In genomic region chr9:106405275-106405674, GRCm38 (mm10) we compare ENCODE assay signal across 8 mouse cellular contexts. TPM values are rescaled to one million over a fixed set of nuclear protein-coding genes. Genes with fewer than 3 reads are reported as not detected.
DNase-seq lines count a peak whose midpoint lies in the region; ATAC-seq and TF ChIP-seq lines count a peak whose summit lies in the region.

No protein-coding gene starts in this region.

- no peaks in the 10 kb centered on the region for H3K27me3 ChIP-seq in hindbrain, embryonic 16.5 days (replicated peaks; ENCODE audit: control insufficient read depth, insufficient read depth, low read length)
- H3K27me3 ChIP-seq in hindbrain, embryonic 14.5 days (ENCODE audit: control insufficient read depth, insufficient read depth, low read length): no peaks in the 10 kb centered on the region
- H3K27me3 ChIP-seq in lung, embryonic 16.5 days (ENCODE audit: control insufficient read depth, insufficient read depth, low read depth, low read length): no peaks in the 10 kb centered on the region

- no peak overlapping the region for H3K27ac ChIP-seq in hindbrain, embryonic 16.5 days (ENCODE audit: low read depth, low read length)
- no peak overlapping the region for H3K27ac ChIP-seq in hindbrain, embryonic 14.5 days
- peak overlapping the region; percentile 84 for H3K27ac ChIP-seq in gastrocnemius, adult 2 months
- peak overlapping the region; percentile 55; the same call in 1 of the 2 replicates for H3K27ac ChIP-seq in lung, embryonic 16.5 days (ENCODE audit: low read length)

- H3K4me2 ChIP-seq in hindbrain, embryonic 16.5 days (ENCODE audit: low read length): no peak overlapping the region
- no peak overlapping the region for H3K4me2 ChIP-seq in hindbrain, embryonic 14.5 days (replicated peaks)
- H3K4me2 ChIP-seq in lung, embryonic 16.5 days (ENCODE audit: low read depth, low read length): no peak overlapping the region

- TF ChIP-seq CTCF in gastrocnemius, adult 2 months (IDR thresholded peaks at IDR 0.05): no peak

- 36% methylated on average over 6 of the region's 6 CpGs for WGBS in hindbrain, embryonic 16.5 days
- WGBS in hindbrain, embryonic 14.5 days: 33% methylated on average over 6 of the region's 6 CpGs
- 16% methylated on average over 6 of the region's 6 CpGs for WGBS in lung, embryonic 16.5 days

- ATAC-seq in hindbrain, embryonic 16.5 days: 0 out of 2 replicates have a peak, but pooled peaks have one; percentile 44
- no peak for ATAC-seq in hindbrain, embryonic 14.5 days (ENCODE audit: low FRiP score)
- peak; percentile 81 for ATAC-seq in lung, embryonic 16.5 days (ENCODE audit: low read depth)

- H3K4me3 ChIP-seq in hindbrain, embryonic 16.5 days (ENCODE audit: low read length): no peak overlapping the region
- H3K4me3 ChIP-seq in hindbrain, embryonic 14.5 days (replicated peaks; ENCODE audit: low read length): no peak overlapping the region
- peak overlapping the region; percentile 17; the same call in 1 of the 2 replicates for H3K4me3 ChIP-seq in gastrocnemius, adult 2 months
- no peak overlapping the region for H3K4me3 ChIP-seq in lung, embryonic 16.5 days (ENCODE audit: low read length)

- DNase-seq in hindbrain, embryonic 14.5 days (ENCODE audit: low spot score): no peak
- DNase-seq in gastrocnemius, adult 2 months: peak; percentile 92
- DNase-seq in heart, postnatal 36 days: peak; percentile 57 to 72
- no peak for DNase-seq in frontal cortex, adult 2 months (ENCODE audit: extremely low spot score in 1 of 2, low spot score in 1 of 2)
- DNase-seq in thymus, adult 18-20 months: no peak
- DNase-seq in urinary bladder, postnatal 4 days (ENCODE audit: low spot score in 2 of 2): no peak

- H3K36me3 ChIP-seq in hindbrain, embryonic 16.5 days (ENCODE audit: control insufficient read depth, insufficient read depth, low read length): no peaks in the 10 kb centered on the region
- no peaks in the 10 kb centered on the region for H3K36me3 ChIP-seq in hindbrain, embryonic 14.5 days (replicated peaks; ENCODE audit: control insufficient read depth, insufficient read depth)
- no peaks in the 10 kb centered on the region for H3K36me3 ChIP-seq in lung, embryonic 16.5 days (ENCODE audit: control insufficient read depth, insufficient read depth, low read length)

- intact Hi-C loops in gastrocnemius, adult 2 months (cut with DNase I): no loop called here
- intact Hi-C loops in heart, postnatal 36 days (cut with DNase I): loop anchor here (2.0 kb wide), 1 partner anchor 18 kb away; no protein-coding TSS in a partner anchor

- no peaks in the 10 kb centered on the region for H3K9me3 ChIP-seq in hindbrain, embryonic 16.5 days (ENCODE audit: control insufficient read depth, low read length)
- H3K9me3 ChIP-seq in hindbrain, embryonic 14.5 days (ENCODE audit: control insufficient read depth, low read length): no peaks in the 10 kb centered on the region
- H3K9me3 ChIP-seq in lung, embryonic 16.5 days (ENCODE audit: control insufficient read depth, low read length): no peaks in the 10 kb centered on the region

- no peaks in the 10 kb centered on the region for H3K4me1 ChIP-seq in hindbrain, embryonic 16.5 days (ENCODE audit: control insufficient read depth, insufficient read depth, low read depth, low read length)
- H3K4me1 ChIP-seq in hindbrain, embryonic 14.5 days (replicated peaks; ENCODE audit: control insufficient read depth, insufficient read depth, low read length): 0 out of 2 replicates have a peak, but pooled peaks cover 2% of the 10 kb centered on the region
- peaks cover 23% of the 10 kb centered on the region for H3K4me1 ChIP-seq in lung, embryonic 16.5 days (replicated peaks; ENCODE audit: control insufficient read depth, insufficient read depth, low read length)

- no peak overlapping the region for H3K9ac ChIP-seq in hindbrain, embryonic 16.5 days (ENCODE audit: low read depth, low read length)
- H3K9ac ChIP-seq in hindbrain, embryonic 14.5 days: no peak overlapping the region
- no peak overlapping the region for H3K9ac ChIP-seq in lung, embryonic 16.5 days (ENCODE audit: low read length)

RNA-seq across cellular contexts. Expression of gene Rpl29, which starts 24.0 kb away (rescaled TPM):
- 603 and 620 TPM in 2 replicates for polyA plus RNA-seq in hindbrain, embryonic 16.5 days (2015; fragmentation: Nextera tagmentation; extraction: Ambion mirVana)
- polyA plus RNA-seq in hindbrain, embryonic 14.5 days (2014; fragmentation: Nextera tagmentation; extraction: Ambion mirVana): 650 and 781 TPM in 2 replicates
- total RNA-seq in gastrocnemius, adult 2 months (2021): 100 to 1,000 TPM; 253 to 301 TPM
- total RNA-seq in heart, postnatal 36 days (2021): 100 to 1,000 TPM; 281 to 289 TPM
- polyA plus RNA-seq in lung, embryonic 16.5 days (2015; fragmentation: Nextera tagmentation; extraction: Ambion mirVana): 951 and 977 TPM in 2 replicates
- 727 and 762 TPM in 2 replicates for polyA plus RNA-seq in frontal cortex, adult 2 months (2012; rRNA removed)

RNA-seq across cellular contexts. Expression of gene Acy1, which starts 32.8 kb away (rescaled TPM):
- polyA plus RNA-seq in hindbrain, embryonic 16.5 days (2015; fragmentation: Nextera tagmentation; extraction: Ambion mirVana): 26.2 and 26.6 TPM in 2 replicates
- 22.4 and 23.5 TPM in 2 replicates for polyA plus RNA-seq in hindbrain, embryonic 14.5 days (2014; fragmentation: Nextera tagmentation; extraction: Ambion mirVana)
- total RNA-seq in gastrocnemius, adult 2 months (2021): 10 to 100 TPM in 1 of 2 experiments, 1 to 10 TPM in 1; 8.2 to 14.9 TPM
- total RNA-seq in heart, postnatal 36 days (2021): 10 to 100 TPM; 24.9 to 27.0 TPM
- polyA plus RNA-seq in lung, embryonic 16.5 days (2015; fragmentation: Nextera tagmentation; extraction: Ambion mirVana): 25.0 and 29.7 TPM in 2 replicates
- polyA plus RNA-seq in frontal cortex, adult 2 months (2012; rRNA removed): 9.8 and 9.9 TPM in 2 replicates

RNA-seq across cellular contexts. Expression of gene Dusp7, which starts 36.8 kb away (rescaled TPM):
- 12.5 and 13.1 TPM in 2 replicates for polyA plus RNA-seq in hindbrain, embryonic 16.5 days (2015; fragmentation: Nextera tagmentation; extraction: Ambion mirVana)
- polyA plus RNA-seq in hindbrain, embryonic 14.5 days (2014; fragmentation: Nextera tagmentation; extraction: Ambion mirVana): 17.9 and 19.3 TPM in 2 replicates
- total RNA-seq in gastrocnemius, adult 2 months (2021): 10 to 100 TPM; 26.6 to 34.6 TPM
- 10 to 100 TPM; 56.6 to 56.8 TPM for total RNA-seq in heart, postnatal 36 days (2021)
- polyA plus RNA-seq in lung, embryonic 16.5 days (2015; fragmentation: Nextera tagmentation; extraction: Ambion mirVana): 12.9 and 13.7 TPM in 2 replicates
- 92.3 and 101 TPM in 2 replicates for polyA plus RNA-seq in frontal cortex, adult 2 months (2012; rRNA removed)

RNA-seq across cellular contexts. Expression of gene Abhd14b, which starts 42.0 kb away (rescaled TPM):
- polyA plus RNA-seq in hindbrain, embryonic 16.5 days (2015; fragmentation: Nextera tagmentation; extraction: Ambion mirVana): 12.1 and 13.2 TPM in 2 replicates
- polyA plus RNA-seq in hindbrain, embryonic 14.5 days (2014; fragmentation: Nextera tagmentation; extraction: Ambion mirVana): 7.9 and 8.2 TPM in 2 replicates
- total RNA-seq in gastrocnemius, adult 2 months (2021): 1 to 10 TPM; 4.8 to 6.1 TPM
- 1 to 10 TPM; 7.2 to 8.3 TPM for total RNA-seq in heart, postnatal 36 days (2021)
- polyA plus RNA-seq in lung, embryonic 16.5 days (2015; fragmentation: Nextera tagmentation; extraction: Ambion mirVana): 18.0 and 21.8 TPM in 2 replicates
- 29.0 and 36.5 TPM in 2 replicates for polyA plus RNA-seq in frontal cortex, adult 2 months (2012; rRNA removed)

RNA-seq across cellular contexts. Expression of gene Abhd14a, which starts 42.2 kb away (rescaled TPM):
- 83.8 and 87.8 TPM in 2 replicates for polyA plus RNA-seq in hindbrain, embryonic 16.5 days (2015; fragmentation: Nextera tagmentation; extraction: Ambion mirVana)
- 57.7 and 69.8 TPM in 2 replicates for polyA plus RNA-seq in hindbrain, embryonic 14.5 days (2014; fragmentation: Nextera tagmentation; extraction: Ambion mirVana)
- 10 to 100 TPM; 15.9 to 19.8 TPM for total RNA-seq in gastrocnemius, adult 2 months (2021)
- 10 to 100 TPM; 20.9 to 25.1 TPM for total RNA-seq in heart, postnatal 36 days (2021)
- 52.8 and 56.0 TPM in 2 replicates for polyA plus RNA-seq in lung, embryonic 16.5 days (2015; fragmentation: Nextera tagmentation; extraction: Ambion mirVana)
- 73.6 and 78.1 TPM in 2 replicates for polyA plus RNA-seq in frontal cortex, adult 2 months (2012; rRNA removed)

Comparison
In these comparisons a context has a peak if more than half of its experiments do, and no peak if none do; other contexts are left out.
1. H3K27ac ChIP-seq: peak in gastrocnemius, adult 2 months (single experiment) and lung, embryonic 16.5 days (single experiment); none in hindbrain, embryonic 16.5 days (single experiment) and hindbrain, embryonic 14.5 days (single experiment).
2. DNase-seq: peak in gastrocnemius, adult 2 months (single experiment) and heart, postnatal 36 days (2 of 2); none in hindbrain, embryonic 14.5 days (single experiment), frontal cortex, adult 2 months (0 of 2), thymus, adult 18-20 months (0 of 2) and urinary bladder, postnatal 4 days (0 of 2).